Mouse (Mus musculus) C2C12 (cell line): ENCODE results near the gene Mettl8.

Experiments
- CEBPB ChIP-seq: IDR thresholded peaks from one replicate; pipeline ENCODE4 v1.6.1; 2011; ENCODE audit warnings: low read depth, mild to moderate bottlenecking, control low read depth, moderate library complexity
- CTCF ChIP-seq: IDR thresholded peaks from one replicate; pipeline ENCODE4 v1.5.1; 2011; ENCODE audit not compliant: control insufficient read depth, insufficient read depth, insufficient read length
- FOSL1 ChIP-seq: IDR thresholded peaks from one replicate; pipeline ENCODE4 v1.8.0; 2011; ENCODE audit warnings: mild to moderate bottlenecking, low read length; ENCODE audit not compliant: poor library complexity, insufficient read depth, severe bottlenecking
- MAX ChIP-seq: IDR thresholded peaks from one replicate; pipeline ENCODE4 v1.6.1; 2011; ENCODE audit warnings: mild to moderate bottlenecking, control low read depth
- MYOD1 ChIP-seq: IDR thresholded peaks from one replicate; pipeline ENCODE4 v1.6.1; 2011; ENCODE audit warnings: low read depth; ENCODE audit not compliant: control insufficient read depth, insufficient read length
- USF1 ChIP-seq: IDR thresholded peaks from one replicate; pipeline ENCODE4 v1.6.1; 2011; ENCODE audit warnings: low read depth, mild to moderate bottlenecking, control low read depth, moderate library complexity

- TF ChIP-seq CTCF (no peak), FOSL1 (no peak), MYOD1 (no peak), USF1 (no peak), MAX (no peak), CEBPB (no peak)
Observed at GRCm38 (mm10) chr2:71090660-71091445, 35.5 kb upstream of the Mettl8 start.
